Comparison of ENCODE assay signal across 8 mouse cellular contexts in the genomic region with DNA sequence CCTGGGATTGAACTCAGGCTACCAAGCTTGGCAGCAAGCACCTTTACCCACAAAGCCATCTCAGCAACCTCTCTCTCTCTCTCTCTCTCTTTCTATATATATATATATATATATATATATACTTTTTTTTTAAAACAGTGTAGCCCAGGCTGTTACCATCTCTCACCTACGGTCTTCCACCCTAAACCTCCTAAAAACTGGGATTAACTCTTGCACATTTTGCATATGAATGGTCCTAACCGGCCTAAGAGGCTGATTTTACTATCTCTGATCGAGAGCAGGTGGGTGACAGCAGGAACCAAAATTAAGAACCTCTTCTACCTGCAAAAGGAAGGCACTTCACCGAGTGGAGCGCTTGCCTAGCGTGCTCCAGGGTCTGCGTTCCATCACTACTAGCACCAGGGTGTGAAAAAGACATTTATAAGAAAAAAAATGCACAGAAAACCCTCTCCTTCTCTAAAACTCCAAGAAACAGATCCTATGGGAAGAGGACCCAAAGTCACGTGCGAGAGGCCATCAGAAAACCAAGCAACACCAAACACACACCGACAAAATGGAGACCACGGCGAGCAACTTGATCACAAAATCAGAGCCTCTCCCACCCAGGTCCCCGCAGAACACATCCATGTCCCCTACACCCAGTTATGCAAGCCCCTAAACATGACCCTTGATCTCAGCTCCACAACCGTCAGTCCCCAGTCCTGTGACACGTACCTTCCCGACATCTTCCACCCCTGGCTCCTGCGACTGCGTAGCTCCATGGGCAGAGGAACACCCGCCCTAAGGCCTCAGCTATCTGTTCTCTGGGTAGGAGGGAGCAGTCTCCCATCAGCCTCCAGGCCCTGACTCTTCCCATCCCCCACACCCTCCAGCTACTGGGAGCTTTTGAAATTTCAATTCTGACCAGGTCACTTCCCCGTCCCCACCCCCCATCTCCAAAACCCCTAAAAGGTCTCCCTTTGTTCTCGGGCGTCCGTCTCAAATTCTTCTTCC. TPM values are rescaled to one million over a fixed set of nuclear protein-coding genes. Genes with fewer than 3 reads are reported as not detected.
DNase-seq lines count a peak whose midpoint lies in the region; ATAC-seq and TF ChIP-seq lines count a peak whose summit lies in the region.

TSS of gene Zmynd8 (minus strand) at position 815 of the 993 bp plus-strand sequence.

- peak; percentile 31 for DNase-seq in kidney, postnatal 10 days
- DNase-seq in kidney, postnatal 25 days, result no peak
- DNase-seq in adrenal gland, postnatal 36 days, result no peak
- no peak for DNase-seq in gastrocnemius, adult 2 months
- DNase-seq in hindbrain, postnatal 0 days (ENCODE audit: low spot score), result no peak
- DNase-seq in right cerebral cortex, postnatal 25 days, result no peak
- DNase-seq in cerebellum, postnatal 36 days, result no peak

- no peaks in the 10 kb centered on the region for H3K27me3 ChIP-seq in hindbrain, postnatal 0 days (ENCODE audit: insufficient read depth, low read length)

- no peak within 1 kb of the TSS for H3K4me2 ChIP-seq in hindbrain, postnatal 0 days (ENCODE audit: low read depth, low read length)

- H3K79me2 ChIP-seq in macrophage (ENCODE audit: inconsistent target), result no peaks in the 10 kb centered on the region

- no peak within 1 kb of the TSS; the same call in 1 of the 2 replicates for H3K27ac ChIP-seq in gastrocnemius, adult 2 months
- H3K27ac ChIP-seq in hindbrain, postnatal 0 days, result no peak within 1 kb of the TSS
- no peak within 1 kb of the TSS for H3K27ac ChIP-seq in macrophage

- H3K9me3 ChIP-seq in hindbrain, postnatal 0 days (ENCODE audit: low read length), result no peaks in the 10 kb centered on the region

- 52% methylated on average over 23 of the region's 23 CpGs for WGBS in hindbrain, postnatal 0 days
- WGBS in macrophage (ENCODE audit: missing documents), result 92% methylated on average over 20 of the region's 23 CpGs

- no peaks in the 10 kb centered on the region for H3K36me3 ChIP-seq in hindbrain, postnatal 0 days (ENCODE audit: insufficient read depth, low read length)
- H3K36me3 ChIP-seq in macrophage (ENCODE audit: inconsistent target), result no peaks in the 10 kb centered on the region

- no peak within 1 kb of the TSS for H3K9ac ChIP-seq in hindbrain, postnatal 0 days (replicated peaks; ENCODE audit: low read length)

- no peak for ATAC-seq in hindbrain, postnatal 0 days

- no peak within 1 kb of the TSS for H3K4me3 ChIP-seq in gastrocnemius, adult 2 months
- H3K4me3 ChIP-seq in hindbrain, postnatal 0 days (ENCODE audit: low read length), result no peak within 1 kb of the TSS
- H3K4me3 ChIP-seq in macrophage (ENCODE audit: inconsistent target), result no peak within 1 kb of the TSS

- 0 out of 2 replicates have a peak, but pooled peaks cover 8% of the 10 kb centered on the region for H3K4me1 ChIP-seq in hindbrain, postnatal 0 days (ENCODE audit: insufficient read depth, low read length)

- no peak for TF ChIP-seq CTCF in gastrocnemius, adult 2 months (IDR thresholded peaks at IDR 0.05)
- no peak for TF ChIP-seq CTCF in hindbrain, postnatal 0 days (IDR thresholded peaks at IDR 0.05; ENCODE audit: low read depth)

- intact Hi-C loops in gastrocnemius, adult 2 months (cut with DNase I), result no loop called here

RNA-seq across cellular contexts. Expression of gene Zmynd8, which starts in this region (rescaled TPM):
- total RNA-seq in adrenal gland, postnatal 36 days (2021), result 10 to 100 TPM; 47.9 to 53.4 TPM
- total RNA-seq in gastrocnemius, adult 2 months (2021), result 10 to 100 TPM; 13.1 to 23.3 TPM
- 46.6 and 46.8 TPM in 2 replicates for total RNA-seq in hindbrain, postnatal 0 days (2014; rRNA removed)
- 53.0 and 56.9 TPM in 2 replicates for polyA plus RNA-seq in hindbrain, postnatal 0 days (2015; fragmentation: Nextera tagmentation; extraction: Ambion mirVana)
- total RNA-seq in macrophage (2018; cell fraction: chromatin; rRNA removed), result 100 to 1,000 TPM; 113 to 715 (median 441) TPM
- total RNA-seq in macrophage (2018; cell fraction: cytosol; rRNA removed), result 100 to 1,000 TPM in 8 of 26 experiments, 10 to 100 TPM in 18; 32.1 to 112 (median 96.4) TPM
- total RNA-seq in macrophage (2018; cell fraction: nucleus; rRNA removed), result 100 to 1,000 TPM in 22 of 26 experiments, 10 to 100 TPM in 4; 57.9 to 347 (median 193) TPM
- 52.3 to 95.5 TPM (median 75.2 TPM) in 3 replicates for polyA plus RNA-seq in macrophage (2018)
